Mouse (Mus musculus) macrophage (primary cell): ENCODE data around the gene Bcar1. TPM values are rescaled to one million over a fixed set of nuclear protein-coding genes. Genes with fewer than 3 reads are reported as not detected.

Experiments
- H3K27ac ChIP-seq: fragments of 350-480 bp; formaldehyde crosslinking; 2 replicates; pipeline ENCODE4 v1.9.0; 2021
- H3K36me3 ChIP-seq: fragments of 350-480 bp; formaldehyde crosslinking; 2 replicates; pipeline ENCODE4 v1.9.0; 2021; ENCODE audit errors: inconsistent target
- H3K4me3 ChIP-seq: fragments of 350-480 bp; formaldehyde crosslinking; 2 replicates; pipeline ENCODE4 v1.9.0; 2021; ENCODE audit errors: inconsistent target
- H3K79me2 ChIP-seq: fragments of 350-480 bp; formaldehyde crosslinking; 2 replicates; pipeline ENCODE4 v1.9.0; 2021; ENCODE audit errors: inconsistent target
- WGBS: methylation state at CpG from one replicate; pipeline ENCODE4 v1.1.7; 2026; ENCODE audit warnings: inconsistent platforms; ENCODE audit not compliant: missing documents; 5-methylcytosine and 5-hydroxymethylcytosine counted together
- polyA plus RNA-seq: library from polyadenylated mRNA; stranded (reverse); fragments of 250-400 nt; gene quantifications from 3 replicates; pipeline ENCODE4 v1.2.4, GENCODE M21; 2018; ENCODE audit warnings: inconsistent platforms

The Bcar1 gene
- polyA plus RNA-seq, 1 experiment from 2014 or later: 0.07 TPM

GRCm38 (mm10) chr8:111736321-111736720 is 7.3 kb downstream of the Bcar1 start:
- no peaks in the 10 kb centered on the region for H3K36me3 ChIP-seq
- 79% methylated on average over 7 of the region's 7 CpGs for WGBS
- H3K79me2 ChIP-seq: no peaks in the 10 kb centered on the region
- no peak overlapping the region for H3K4me3 ChIP-seq
- no peak overlapping the region for H3K27ac ChIP-seq

- Histone ChIP-seq H3K4me3 (no peak overlapping the region), H3K27ac (no peak overlapping the region), H3K36me3 (no peaks in the 10 kb centered on the region), H3K79me2 (no peaks in the 10 kb centered on the region)
- 72% methylated on average over 4 of the region's 4 CpGs for WGBS
Measured at GRCm38 (mm10) chr8:111735791-111736190, 7.8 kb downstream of the Bcar1 start.

- Histone ChIP-seq H3K36me3 (no peaks in the 10 kb centered on the region), H3K4me3 (no peak overlapping the region), H3K27ac (no peak overlapping the region), H3K79me2 (no peaks in the 10 kb centered on the region)
- 53% methylated on average over 8 of the region's 8 CpGs for WGBS
Measured at GRCm38 (mm10) chr8:111735335-111735761, 8.3 kb downstream of the Bcar1 start.

DNA sequence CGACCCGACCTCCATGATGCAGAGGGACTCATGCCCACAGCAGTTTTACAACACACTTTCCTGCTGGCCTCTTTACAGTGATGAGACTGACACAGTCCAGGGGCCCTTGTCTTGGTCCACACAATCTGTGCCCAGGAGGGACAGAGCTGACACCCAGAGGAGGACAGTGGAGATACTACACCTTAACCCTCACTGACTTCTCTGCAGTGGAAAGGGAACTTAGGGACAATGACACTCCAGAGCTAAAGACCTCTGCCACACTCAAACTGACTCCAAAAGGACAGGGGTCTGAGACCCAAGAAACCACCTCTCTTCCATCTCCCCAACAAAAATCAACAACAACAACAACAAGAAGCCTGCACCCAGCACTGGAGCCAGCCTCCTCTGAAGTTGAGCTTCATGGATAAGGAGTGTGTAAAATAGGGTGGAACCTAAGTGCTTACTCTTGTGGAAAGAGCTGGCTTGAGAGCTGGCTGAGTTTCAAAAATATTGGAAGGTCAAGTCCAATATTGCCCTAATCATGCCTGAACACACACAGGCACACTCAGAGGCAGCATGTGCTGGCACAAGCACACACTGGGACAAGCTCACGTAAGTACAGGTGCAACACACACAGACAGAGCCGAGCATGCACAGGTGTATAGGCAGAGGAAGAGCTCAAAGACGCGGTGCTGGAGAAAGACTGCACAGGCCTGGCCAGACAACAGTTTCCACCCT is 9.2 kb downstream of the Bcar1 start:
- 72% methylated on average over 6 of the region's 6 CpGs for WGBS
- Histone ChIP-seq H3K79me2 (no peaks in the 10 kb centered on the region), H3K27ac (no peak overlapping the region), H3K4me3 (no peak overlapping the region), H3K36me3 (no peaks in the 10 kb centered on the region)

- WGBS: 46% methylated on average over 5 of the region's 5 CpGs
- Histone ChIP-seq H3K27ac (no peak overlapping the region), H3K36me3 (no peaks in the 10 kb centered on the region), H3K4me3 (no peak overlapping the region), H3K79me2 (no peaks in the 10 kb centered on the region)
Measured at GRCm38 (mm10) chr8:111733581-111734243, 9.9 kb downstream of the Bcar1 start.

DNA sequence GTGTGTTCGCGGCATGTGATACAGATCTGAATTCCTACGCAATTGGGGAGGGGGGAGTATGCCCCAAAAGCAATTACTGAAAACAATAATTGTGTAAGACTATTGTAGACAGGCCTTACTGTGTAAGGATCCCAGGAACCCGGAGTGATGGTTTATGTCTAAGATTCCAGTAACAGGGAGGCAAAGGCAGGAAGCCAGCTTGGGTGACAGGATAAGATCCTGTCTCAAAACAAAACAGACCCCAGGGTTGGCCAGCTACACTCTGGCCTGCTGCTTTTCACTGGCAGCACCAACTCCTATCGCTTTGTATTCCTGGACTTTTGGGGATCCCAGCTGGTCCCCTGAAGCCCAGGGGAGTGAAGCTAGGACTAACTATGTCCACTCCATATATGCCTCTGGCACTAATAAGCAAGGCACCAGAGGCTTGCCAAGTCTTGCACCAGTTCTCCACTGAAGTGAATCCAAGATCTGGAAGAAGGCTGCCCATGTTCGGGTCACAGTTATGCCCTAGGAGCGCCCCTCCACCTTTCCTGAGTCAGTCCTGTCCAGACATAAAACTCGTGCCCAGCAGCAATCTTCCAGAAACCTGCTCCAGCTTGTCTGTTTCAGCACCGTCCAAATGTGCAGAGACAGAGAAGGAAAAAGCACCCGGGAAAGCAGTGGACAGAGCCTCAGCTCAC is 11.1 kb downstream of the Bcar1 start:
- no peaks in the 10 kb centered on the region for H3K79me2 ChIP-seq
- H3K36me3 ChIP-seq: no peaks in the 10 kb centered on the region
- H3K4me3 ChIP-seq: no peak overlapping the region
- 30% methylated on average over 10 of the region's 10 CpGs for whole genome bisulfite sequencing
- H3K27ac ChIP-seq: no peak overlapping the region

GRCm38 (mm10) chr8:111732004-111732403 is 11.6 kb downstream of the Bcar1 start:
- no peaks in the 10 kb centered on the region for H3K79me2 ChIP-seq
- no peaks in the 10 kb centered on the region for H3K36me3 ChIP-seq
- no peak overlapping the region for H3K27ac ChIP-seq
- WGBS: 0% methylated on average over 32 of the region's 41 CpGs
- no peak overlapping the region for H3K4me3 ChIP-seq

DNA sequence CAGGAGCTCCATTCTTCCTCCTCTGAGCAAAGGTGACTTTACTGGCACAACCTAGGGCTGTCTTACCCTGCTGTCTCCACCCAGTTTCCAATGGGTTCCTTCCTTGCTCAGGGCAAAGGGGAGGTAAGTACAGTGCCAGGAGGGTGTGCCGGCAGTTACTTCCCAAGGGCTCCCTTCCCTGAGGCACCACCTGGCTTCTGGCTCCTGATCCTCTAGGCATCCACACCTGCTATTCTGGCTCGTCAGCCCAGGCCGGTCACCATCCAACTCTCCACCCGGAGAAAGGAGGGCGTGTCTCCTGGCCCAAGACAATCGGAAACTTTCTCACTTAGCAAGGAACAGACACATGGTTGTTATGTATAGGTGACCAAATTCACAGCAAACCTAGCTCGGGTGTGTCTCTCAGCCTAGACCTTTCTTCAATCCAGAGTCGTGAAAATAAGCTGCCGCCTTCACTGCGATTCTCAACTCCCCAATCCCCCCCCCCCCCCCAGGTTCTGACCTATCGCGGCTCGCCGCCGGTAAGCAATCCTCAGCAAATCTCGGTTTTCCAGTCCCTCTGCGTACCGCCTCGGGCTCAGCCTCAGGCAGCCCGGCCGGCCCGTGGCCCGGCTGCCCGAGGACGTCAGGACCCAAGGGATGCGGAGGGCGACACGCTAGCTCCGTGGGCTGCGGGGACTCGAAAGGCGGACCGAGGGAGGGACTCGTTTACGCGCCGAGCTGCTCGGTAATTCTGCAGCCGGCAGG is 12.2 kb downstream of the Bcar1 start:
- Histone ChIP-seq H3K4me3 (no peak overlapping the region), H3K36me3 (no peaks in the 10 kb centered on the region), H3K79me2 (no peaks in the 10 kb centered on the region), H3K27ac (no peak overlapping the region)
- WGBS: 4% methylated on average over 29 of the region's 39 CpGs

DNA sequence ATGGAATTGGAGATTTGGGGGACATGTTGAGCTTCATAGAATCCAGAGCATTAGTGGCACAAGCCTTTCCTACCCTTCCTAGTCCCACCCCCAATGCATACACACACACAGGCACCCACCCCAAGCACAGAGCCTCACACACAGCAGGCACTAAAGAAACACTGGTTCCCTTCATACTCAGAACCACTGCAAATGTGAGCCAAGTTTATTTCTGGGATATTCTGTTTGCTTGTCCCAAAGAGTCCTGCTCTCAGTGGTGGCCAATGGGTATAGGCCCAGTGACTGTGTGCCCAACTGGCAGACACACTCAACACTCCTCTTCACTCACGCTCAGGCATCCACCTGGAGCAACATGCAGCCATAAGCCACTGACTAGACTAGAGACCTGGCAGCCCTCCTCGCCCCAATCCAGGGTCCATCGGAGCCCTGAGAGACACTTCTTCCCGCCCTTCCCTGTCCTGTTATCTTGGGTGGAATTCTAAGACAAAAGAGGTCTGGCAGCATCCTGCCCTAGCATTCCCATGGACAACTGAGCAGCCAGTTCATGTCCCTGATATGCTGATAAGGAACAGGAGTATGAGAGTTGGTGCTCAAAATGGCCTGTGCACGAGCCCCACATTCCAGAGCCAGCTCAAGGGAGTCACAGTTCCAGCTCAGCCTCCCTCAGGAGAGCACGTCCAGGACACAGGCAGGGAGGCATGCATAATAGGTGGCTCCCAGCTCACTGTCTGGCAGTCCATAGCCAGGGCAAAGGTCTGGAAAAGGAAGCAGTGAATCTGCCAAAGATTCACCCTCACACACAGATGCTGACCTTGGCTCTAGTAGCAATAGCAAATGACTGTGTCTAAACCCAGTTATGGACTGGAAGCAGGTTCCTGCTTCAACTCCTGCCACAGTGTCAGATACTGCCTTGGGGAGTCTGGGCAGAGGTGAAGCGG is 14.1 kb downstream of the Bcar1 start:
- 85% methylated on average over 7 of the region's 7 CpGs for WGBS
- Histone ChIP-seq H3K4me3 (no peak overlapping the region), H3K79me2 (no peaks in the 10 kb centered on the region), H3K27ac (no peak overlapping the region), H3K36me3 (no peaks in the 10 kb centered on the region)

GRCm38 (mm10) chr8:111728481-111728880 is 15.1 kb downstream of the Bcar1 start:
- H3K27ac ChIP-seq: no peak overlapping the region
- H3K4me3 ChIP-seq: no peak overlapping the region
- no peaks in the 10 kb centered on the region for H3K36me3 ChIP-seq
- 78% methylated on average over 4 of the region's 5 CpGs for WGBS
- no peaks in the 10 kb centered on the region for H3K79me2 ChIP-seq

DNA sequence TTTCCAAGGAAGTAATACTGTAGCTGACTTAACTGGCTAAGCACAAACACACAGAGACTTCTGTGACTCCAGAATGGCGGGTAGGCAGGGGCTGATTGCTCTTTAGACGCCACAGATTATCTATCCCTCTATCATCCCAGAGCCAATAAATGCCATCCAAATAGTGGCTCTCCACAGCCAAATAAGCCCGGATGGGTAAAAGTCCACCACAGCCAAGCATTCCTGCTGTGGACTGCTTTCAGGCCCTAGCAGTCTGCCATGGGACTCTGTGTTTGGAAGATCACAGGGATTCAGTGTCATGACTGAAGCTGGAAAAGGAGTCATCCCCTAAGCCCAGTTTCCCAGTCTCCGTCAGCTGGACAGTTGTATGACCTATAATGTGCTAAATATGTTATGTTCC is 16.1 kb downstream of the Bcar1 start:
- 88% methylated on average over 4 of the region's 4 CpGs for WGBS
- Histone ChIP-seq H3K4me3 (no peak overlapping the region), H3K79me2 (no peaks in the 10 kb centered on the region), H3K36me3 (no peaks in the 10 kb centered on the region), H3K27ac (no peak overlapping the region)

GRCm38 (mm10) chr8:111726102-111726900 is 17.3 kb downstream of the Bcar1 start:
- Histone ChIP-seq H3K4me3 (no peak overlapping the region), H3K79me2 (no peaks in the 10 kb centered on the region), H3K27ac (no peak overlapping the region), H3K36me3 (no peaks in the 10 kb centered on the region)
- 62% methylated on average over 7 of the region's 7 CpGs for WGBS

- Histone ChIP-seq H3K4me3 (no peak overlapping the region), H3K79me2 (no peaks in the 10 kb centered on the region), H3K36me3 (no peaks in the 10 kb centered on the region), H3K27ac (no peak overlapping the region)
- 87% methylated on average over 6 of the region's 6 CpGs for WGBS
Measured at GRCm38 (mm10) chr8:111725341-111725740, 18.3 kb downstream of the Bcar1 start.
